ENCODE assay signal across 29 mouse cellular contexts in genomic region chr5:66549691-66550090, GRCm38 (mm10).
DNase-seq lines count a peak whose midpoint lies in the region; ATAC-seq and TF ChIP-seq lines count a peak whose summit lies in the region.
"Had no signal": no experiment of that assay in that cellular context is flagged by ENCODE, and none has a peak within 500 bp of the region (broad histone marks: within the 10 kb centered on the region; RNA-seq: fewer than 3 reads in every experiment).

No protein-coding gene starts in this region.

- H3K27me3 ChIP-seq in embryonic facial prominence, embryonic 13.5 days: no peaks in the 10 kb centered on the region
- H3K27me3 ChIP-seq in embryonic facial prominence, embryonic 10.5 days (replicated peaks; ENCODE audit: low read depth, poor library complexity, severe bottlenecking): no peaks in the 10 kb centered on the region
- no peaks in the 10 kb centered on the region for H3K27me3 ChIP-seq in midbrain, embryonic 10.5 days (ENCODE audit: low read depth, poor library complexity, severe bottlenecking)
- H3K27me3 ChIP-seq: CH12.LX; embryonic facial prominence, embryonic 12.5 days; heart, embryonic 13.5 days had no signal

- no peak overlapping the region for H3K4me2 ChIP-seq in embryonic facial prominence, embryonic 13.5 days
- H3K4me2 ChIP-seq: embryonic facial prominence, embryonic 12.5 days; heart, embryonic 13.5 days; hindbrain, embryonic 14.5 days had no signal

- peaks cover 6% of the 10 kb centered on the region; the same call in 1 of the 2 replicates for H3K36me3 ChIP-seq in embryonic facial prominence, embryonic 13.5 days
- peaks cover 17% of the 10 kb centered on the region for H3K36me3 ChIP-seq in embryonic facial prominence, embryonic 10.5 days (replicated peaks)
- H3K36me3 ChIP-seq in midbrain, embryonic 10.5 days: peaks cover 18% of the 10 kb centered on the region; the same call in 1 of the 2 replicates
- H3K36me3 ChIP-seq: embryonic facial prominence, embryonic 12.5 days; G1E had no signal

- no peak overlapping the region for H3K9ac ChIP-seq in embryonic facial prominence, embryonic 13.5 days
- H3K9ac ChIP-seq: embryonic facial prominence, embryonic 12.5 days; forebrain, postnatal 0 days; heart, embryonic 13.5 days; hindbrain, embryonic 14.5 days had no signal

- no peak overlapping the region for H3K4me3 ChIP-seq in embryonic facial prominence, embryonic 13.5 days
- H3K4me3 ChIP-seq in embryonic facial prominence, embryonic 10.5 days: no peak overlapping the region
- no peak overlapping the region for H3K4me3 ChIP-seq in embryonic fibroblast, embryonic 13.5 days (ENCODE audit: insufficient read depth, low read length)
- H3K4me3 ChIP-seq in midbrain, embryonic 10.5 days: no peak overlapping the region
- H3K4me3 ChIP-seq: embryonic facial prominence, embryonic 12.5 days; heart, adult 2 months; heart, embryonic 10.5 days; heart, embryonic 13.5 days had no signal

- H3K4me1 ChIP-seq in embryonic facial prominence, embryonic 13.5 days: peaks cover 46% of the 10 kb centered on the region
- peaks cover 17% of the 10 kb centered on the region for H3K4me1 ChIP-seq in embryonic facial prominence, embryonic 10.5 days
- peaks cover 26% of the 10 kb centered on the region for H3K4me1 ChIP-seq in embryonic fibroblast, embryonic 13.5 days (ENCODE audit: control insufficient read depth, insufficient read depth, low read length)
- peaks cover 25% of the 10 kb centered on the region for H3K4me1 ChIP-seq in midbrain, embryonic 10.5 days

- no peak for DNase-seq in embryonic facial prominence, embryonic 10.5 days (ENCODE audit: low spot score)
- peak; percentile 47 for DNase-seq in 3T3-L1 (ENCODE audit: low read depth, low spot score)
- DNase-seq in adipocyte (ENCODE audit: low spot score): peak; percentile 48
- no peak for DNase-seq in left cerebral cortex, adult 11 months (ENCODE audit: low spot score)
- no peak for DNase-seq in midbrain, embryonic 10.5 days (ENCODE audit: low spot score)
- DNase-seq: B cell, adult 2 months; cerebellum, adult 11-12 months; cerebellum, adult 8-10 months; cerebellum, postnatal 10 days; cerebellum, postnatal 36 days; forebrain, postnatal 0 days; gastrocnemius, postnatal 36 days; heart, adult 2 months; heart, postnatal 14 days; heart, postnatal 4 days had no signal

- 40% methylated on average over 1 of the region's 1 CpGs for WGBS in embryonic facial prominence, embryonic 13.5 days
- WGBS in embryonic facial prominence, embryonic 10.5 days: 82% methylated on average over 1 of the region's 1 CpGs
- WGBS in midbrain, embryonic 10.5 days: 88% methylated on average over 1 of the region's 1 CpGs

- no peak for TF ChIP-seq POLR2A in embryonic fibroblast, embryonic 13.5 days (IDR thresholded peaks at IDR 0.05; ENCODE audit: low read depth, low read length)

- no peak for TF ChIP-seq CTCF in embryonic fibroblast, embryonic 13.5 days (IDR thresholded peaks at IDR 0.05; ENCODE audit: borderline replicate concordance, insufficient read depth, low read length)

- ATAC-seq in embryonic facial prominence, embryonic 13.5 days (ENCODE audit: insufficient number of reproducible peaks, insufficient read depth, low FRiP score, low TSS enrichment, low read depth): no peak
- no peak for ATAC-seq in megakaryocyte-erythroid progenitor cell, adult 5-6 weeks (replicated peaks; ENCODE audit: low FRiP score, low TSS enrichment, poor library complexity, severe bottlenecking)
- ATAC-seq: activated CD4-positive, CD25-positive, alpha-beta regulatory T cell, adult 4 months; forebrain, embryonic 14.5 days; forebrain, postnatal 0 days; hindbrain, postnatal 0 days; inflammation-experienced regulatory T-cells, adult 6 months; intestine, embryonic 16.5 days had no signal

- 0 out of 2 replicates have a peak, but pooled peaks cover 7% of the 10 kb centered on the region for H3K9me3 ChIP-seq in embryonic facial prominence, embryonic 13.5 days
- H3K9me3 ChIP-seq in embryonic facial prominence, embryonic 10.5 days: peaks cover 11% of the 10 kb centered on the region
- peaks cover 17% of the 10 kb centered on the region for H3K9me3 ChIP-seq in midbrain, embryonic 10.5 days (replicated peaks)
- H3K9me3 ChIP-seq: heart, embryonic 10.5 days had no signal

- peak overlapping the region; percentile 49; the same call in 1 of the 2 replicates for H3K27ac ChIP-seq in embryonic facial prominence, embryonic 13.5 days
- no peak overlapping the region for H3K27ac ChIP-seq in embryonic facial prominence, embryonic 10.5 days (replicated peaks)
- peak overlapping the region; percentile 94 for H3K27ac ChIP-seq in embryonic fibroblast, embryonic 13.5 days (ENCODE audit: insufficient read depth, low read length)
- H3K27ac ChIP-seq in midbrain, embryonic 10.5 days (replicated peaks): no peak overlapping the region
- H3K27ac ChIP-seq: heart, embryonic 10.5 days; hindbrain, embryonic 14.5 days; hindbrain, postnatal 0 days had no signal

Comparison
In these comparisons a context has a peak if more than half of its experiments do, and no peak if none do; other contexts are left out.
1. H3K27ac ChIP-seq: peak in embryonic facial prominence, embryonic 13.5 days (single experiment) and embryonic fibroblast, embryonic 13.5 days (single experiment); none in embryonic facial prominence, embryonic 10.5 days (single experiment) and midbrain, embryonic 10.5 days (single experiment).
2. DNase-seq: peak in 3T3-L1 (single experiment) and adipocyte (single experiment); none in embryonic facial prominence, embryonic 10.5 days (single experiment), left cerebral cortex, adult 11 months (single experiment) and midbrain, embryonic 10.5 days (single experiment).